Mouse (Mus musculus) 416B (cell line): ENCODE measurements around the gene Rbm14.

Source experiments
- DNase-seq: peaks from one replicate; pipeline ENCODE4 v3.0.0; 2011; ENCODE audit warnings: low read depth

Gene Rbm14

DNA sequence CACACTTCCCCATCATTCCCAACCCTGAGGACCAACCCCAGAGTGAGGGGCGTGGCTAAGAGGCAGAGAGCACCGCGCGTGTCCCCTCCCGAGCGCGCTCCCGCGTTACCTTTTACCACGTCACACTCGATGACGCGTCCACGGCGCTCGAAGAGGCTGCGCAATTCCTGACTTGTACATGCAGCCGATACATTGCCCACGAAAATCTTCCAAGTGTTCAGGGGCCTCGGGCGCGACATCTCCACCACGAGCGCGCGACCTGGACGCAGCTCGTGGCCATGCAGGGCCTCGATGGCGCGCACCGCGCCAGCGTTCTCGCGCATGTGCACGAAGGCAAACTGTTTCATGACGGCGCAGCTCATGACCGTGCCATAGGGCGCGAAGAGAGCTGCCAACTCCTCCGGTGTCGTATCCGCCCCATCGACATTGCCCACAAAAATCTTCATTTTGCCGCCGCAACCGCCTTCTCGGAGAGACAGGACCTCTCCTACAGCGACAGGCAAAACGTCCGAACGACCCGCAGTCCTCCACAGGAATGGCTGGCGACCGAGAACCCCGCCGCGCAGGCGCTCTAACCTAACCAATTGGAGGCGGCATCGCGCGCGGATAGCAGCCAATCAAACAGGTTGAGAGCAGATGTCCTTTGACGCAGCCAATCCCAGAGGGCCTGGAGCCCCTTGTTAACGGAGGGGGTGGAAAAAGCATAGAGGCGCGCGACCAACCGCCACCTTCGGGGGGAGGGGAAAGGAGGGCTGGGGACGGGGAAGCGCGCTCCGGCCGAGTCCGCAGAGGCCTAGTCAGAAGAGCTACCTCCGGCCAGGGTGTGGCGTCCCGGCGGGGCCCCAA lies at the start of gene Rbm14, which contains the start of gene Gm21992:
Rbm14 (minus strand) TSS at position 572 of the 846 bp plus-strand sequence.
Gm21992 (minus strand) TSS at position 550 of the 846 bp plus-strand sequence.
- DNase-seq, result peak; percentile 99

DNA sequence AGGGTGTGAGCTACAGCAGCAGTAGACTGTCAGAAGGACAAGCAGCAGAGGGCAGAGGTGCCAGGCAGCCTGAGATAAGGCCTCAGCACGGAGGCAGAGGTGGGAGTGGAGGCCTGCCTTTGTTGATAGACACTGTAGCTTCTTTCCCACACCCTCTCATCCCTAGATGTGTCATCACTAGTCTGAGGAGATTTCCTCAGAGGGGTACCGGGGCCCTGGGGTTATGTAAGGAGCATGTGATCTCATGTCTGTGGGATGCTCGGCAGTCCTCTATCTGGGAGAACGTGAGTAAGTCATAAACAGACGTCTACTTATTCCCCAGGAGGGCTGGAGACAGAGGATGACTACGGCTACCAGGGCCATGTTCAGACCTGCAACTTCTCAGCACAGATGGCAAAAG lies 47.6 kb upstream of the Rbm14 start:
- no peak for DNase-seq

DNA sequence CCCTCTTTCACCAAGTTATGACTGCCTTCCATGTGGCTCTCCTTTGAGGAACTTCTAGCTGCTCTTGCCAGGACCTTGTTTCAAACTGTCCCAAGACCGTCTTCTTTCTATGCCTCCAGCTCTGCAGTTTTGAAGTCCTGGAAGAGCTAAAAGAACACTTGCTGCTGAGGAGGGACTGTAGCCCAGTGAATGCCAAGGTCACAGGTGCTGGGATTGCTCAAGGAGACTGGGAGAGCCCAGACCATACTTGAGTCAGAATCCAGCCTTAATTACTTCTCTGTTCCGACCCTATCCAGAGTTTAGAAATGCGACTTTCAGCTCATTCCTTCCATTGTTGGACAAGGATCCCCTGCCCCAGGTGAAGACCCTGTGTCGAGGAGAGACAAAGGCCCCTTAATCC lies 44.5 kb upstream of the Rbm14 start:
- DNase-seq, result no peak

DNA sequence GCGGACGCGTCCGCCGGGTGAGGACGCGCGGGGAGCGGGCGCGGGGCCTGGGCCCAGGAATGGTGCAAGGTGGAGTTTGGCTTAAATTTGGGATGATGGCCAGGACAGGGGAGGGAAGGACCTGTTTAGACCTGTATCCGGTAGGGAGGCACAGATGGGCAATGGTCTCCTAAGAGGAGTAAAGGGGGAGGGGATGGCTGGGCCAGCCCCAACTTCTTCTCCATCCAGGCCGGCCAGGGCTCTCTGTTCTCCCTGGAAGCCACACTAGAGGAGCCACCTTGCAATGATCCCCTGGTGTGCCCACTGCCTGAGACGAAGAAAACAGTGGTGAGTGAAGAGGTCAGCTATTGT lies 44.0 kb upstream of the Rbm14 start:
- no peak for DNase-seq

DNA sequence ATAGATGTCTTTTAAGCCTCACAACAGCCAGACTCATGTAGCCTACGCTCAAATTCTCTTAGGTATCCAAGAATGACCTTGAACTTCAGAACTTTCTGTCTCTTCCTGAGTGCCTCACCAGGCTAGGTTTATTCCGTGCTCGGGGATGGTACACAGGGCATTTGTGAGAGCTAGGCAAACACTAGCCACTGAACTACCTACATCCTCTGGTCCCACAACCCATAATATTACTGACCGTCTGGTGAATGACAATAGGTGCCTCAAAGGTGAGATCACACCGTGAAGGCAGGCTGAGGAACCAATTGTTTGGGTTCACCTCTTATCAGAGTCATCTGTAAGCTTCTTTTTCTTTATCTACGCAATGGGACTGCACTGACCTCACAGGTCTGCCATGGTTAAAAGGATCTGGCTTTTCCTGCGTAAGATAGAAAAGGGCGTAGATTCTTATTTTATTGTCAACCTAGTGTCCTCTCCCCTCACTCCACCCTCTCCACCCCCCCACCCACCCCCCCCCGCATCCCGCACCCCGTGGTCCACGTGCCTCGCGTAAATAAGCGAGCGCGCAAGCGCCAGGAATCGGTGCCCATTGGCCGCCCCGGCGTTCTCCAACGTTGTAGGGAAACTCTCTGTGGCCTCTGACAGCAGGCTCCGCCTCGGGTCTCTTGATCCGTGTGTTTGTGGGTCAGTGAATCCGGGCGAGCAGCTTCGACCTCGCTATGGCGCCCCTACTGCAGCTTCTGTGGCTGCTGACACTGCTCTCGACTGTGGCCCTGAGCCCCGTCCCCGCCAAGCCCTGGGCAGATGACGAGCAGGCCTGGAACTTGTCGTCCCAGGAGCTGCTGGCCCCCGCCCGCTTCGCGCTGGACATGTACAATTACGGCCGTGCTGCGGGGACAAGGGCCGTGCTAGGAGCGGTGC lies 43.4 kb upstream of the Rbm14 start, which contains the start of gene Ctsf:
Ctsf (plus strand) TSS at position 579 of the 918 bp plus-strand sequence.
- no peak for DNase-seq

DNA sequence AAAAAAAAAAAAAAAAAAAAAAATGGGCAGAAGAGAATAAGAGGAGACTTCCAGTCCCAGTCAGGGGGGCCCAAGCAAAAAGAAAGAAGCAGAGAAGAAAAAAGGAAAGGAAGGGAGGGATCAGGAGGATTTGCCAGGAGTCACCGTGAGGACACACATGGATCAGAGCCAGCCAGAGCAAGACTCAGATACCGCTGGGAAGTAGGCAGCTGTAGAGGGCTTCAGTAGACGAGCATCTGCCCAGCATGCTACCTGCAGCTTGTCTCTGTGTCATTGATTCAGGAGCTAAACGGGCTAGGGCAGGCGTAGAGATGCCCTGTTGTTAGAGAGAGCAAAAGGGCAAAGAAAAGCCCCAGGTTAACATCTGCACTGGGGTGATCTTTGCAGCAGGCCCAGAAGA lies 38.8 kb upstream of the Rbm14 start:
- no peak for DNase-seq

DNA sequence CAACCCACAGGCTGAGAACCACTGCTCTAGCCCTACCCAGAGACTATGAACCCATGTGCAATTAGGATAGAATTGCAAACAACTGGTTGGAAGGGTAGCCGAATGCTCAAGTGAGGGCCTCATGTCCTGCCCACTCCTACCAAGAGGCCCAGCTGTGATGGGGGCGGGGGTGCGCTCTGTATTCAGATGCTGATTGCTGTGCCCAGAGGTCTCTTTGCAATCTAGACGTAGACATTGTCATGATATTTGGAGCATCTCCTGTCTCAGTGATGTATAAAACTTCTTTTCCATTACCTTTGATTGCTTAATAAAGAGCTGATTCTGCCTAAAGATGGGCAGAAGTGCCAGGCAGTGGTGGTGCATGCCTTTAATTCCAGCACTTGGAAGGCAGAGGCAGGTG lies 38.4 kb upstream of the Rbm14 start:
- no peak for DNase-seq

DNA sequence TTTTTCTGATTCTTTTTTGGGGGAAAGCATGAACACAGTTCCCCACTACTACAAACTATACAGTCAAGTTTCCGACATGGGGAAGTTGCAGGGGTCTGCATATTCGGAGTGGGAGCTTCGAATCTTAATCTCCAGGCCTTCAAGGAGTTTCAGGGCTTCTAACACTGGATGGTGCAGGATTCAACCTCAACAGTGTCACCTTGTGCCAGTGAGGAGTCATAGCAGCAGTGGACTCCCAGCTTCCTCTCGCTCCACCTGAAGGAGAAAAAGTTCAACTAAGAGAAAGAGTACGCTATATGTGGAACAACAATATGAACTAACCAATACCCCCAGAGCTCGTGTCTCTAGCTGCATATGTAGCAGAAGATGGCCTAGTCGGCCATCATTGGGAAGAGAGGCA lies 36.1 kb upstream of the Rbm14 start:
- peak; percentile 63 for DNase-seq

DNA sequence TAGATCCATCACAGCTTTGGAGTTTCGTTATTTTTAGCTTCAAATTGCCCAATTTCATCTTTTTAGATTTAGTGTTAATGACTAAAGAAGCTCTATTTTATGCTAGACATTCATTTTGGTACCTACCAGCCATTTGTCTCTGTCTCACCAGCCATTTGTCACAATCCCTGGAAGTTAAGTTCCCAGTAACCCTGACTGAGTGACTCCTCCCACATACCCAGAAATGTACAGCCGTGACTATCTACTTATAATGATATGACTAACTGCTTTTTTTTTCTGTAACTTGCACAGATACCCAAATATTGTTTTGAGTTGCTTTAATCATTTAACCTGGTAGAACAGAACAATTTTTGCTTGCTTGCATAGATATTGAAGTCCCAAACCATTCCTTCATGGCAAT lies 34.4 kb upstream of the Rbm14 start:
- no peak for DNase-seq

DNA sequence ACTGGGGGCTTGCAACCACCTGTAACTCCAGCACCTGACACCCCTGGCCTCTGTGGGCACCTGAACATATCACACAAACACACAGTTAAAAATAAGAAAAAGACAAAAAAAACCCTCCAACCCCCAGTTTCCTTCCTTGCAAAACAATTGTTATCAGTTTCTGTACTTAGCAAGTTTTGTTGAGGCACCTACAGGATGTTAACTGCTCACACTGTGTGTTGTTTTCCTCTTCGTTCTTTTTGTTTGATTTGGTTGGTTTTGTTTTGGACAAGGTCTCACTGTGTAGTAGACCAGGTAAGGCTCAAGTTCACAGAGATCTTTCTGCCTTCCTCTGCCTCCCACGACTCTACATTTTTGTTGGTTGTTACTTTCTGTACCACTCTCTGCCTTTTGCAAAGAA lies 31.2 kb upstream of the Rbm14 start:
- DNase-seq, result no peak

DNA sequence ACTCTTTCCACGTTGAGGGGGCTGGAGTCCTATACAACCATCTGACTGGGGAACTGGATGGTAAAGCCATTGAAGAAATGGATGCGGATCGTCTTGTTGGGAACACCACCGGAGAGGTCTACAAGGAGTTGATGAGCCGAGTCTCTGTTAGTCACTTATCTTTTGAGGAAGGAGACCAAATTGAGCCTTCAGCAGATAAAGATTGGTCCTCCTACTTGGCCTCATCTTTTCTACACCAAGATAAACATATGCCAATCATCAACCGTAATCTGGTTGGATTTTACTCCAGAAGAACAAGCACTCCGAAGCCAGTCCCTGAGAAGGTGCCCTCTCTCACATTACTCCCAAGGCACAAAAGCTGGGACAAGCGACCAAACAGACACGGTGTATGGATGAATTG lies 29.4 kb upstream of the Rbm14 start:
- DNase-seq, result no peak

DNA sequence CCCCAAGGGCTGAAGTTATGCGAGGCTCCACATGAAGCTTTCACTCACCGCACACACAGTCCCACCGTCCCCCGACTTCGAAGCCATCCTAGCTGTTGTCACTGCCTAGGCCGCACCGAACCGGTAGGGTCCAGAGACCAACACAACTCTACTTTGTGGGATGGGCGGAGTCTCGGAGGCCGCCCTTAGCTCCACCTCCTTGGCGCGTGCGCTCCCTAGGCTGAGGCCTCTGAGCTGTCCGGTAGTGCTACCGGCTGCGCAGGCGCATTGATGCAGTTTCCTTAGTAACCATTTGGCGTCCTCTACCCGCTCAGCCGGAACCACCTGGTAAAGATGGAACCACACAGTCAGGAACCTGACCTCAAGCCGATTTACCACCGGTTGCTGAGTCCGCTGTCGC lies 27.7 kb upstream of the Rbm14 start, which contains the start of the genes Ccs and Ccdc87:
Ccs (minus strand) TSS at position 184 of the 400 bp plus-strand sequence.
Ccdc87 (plus strand) TSS at position 218 of the 400 bp plus-strand sequence.
- peak; percentile 98 for DNase-seq

DNA sequence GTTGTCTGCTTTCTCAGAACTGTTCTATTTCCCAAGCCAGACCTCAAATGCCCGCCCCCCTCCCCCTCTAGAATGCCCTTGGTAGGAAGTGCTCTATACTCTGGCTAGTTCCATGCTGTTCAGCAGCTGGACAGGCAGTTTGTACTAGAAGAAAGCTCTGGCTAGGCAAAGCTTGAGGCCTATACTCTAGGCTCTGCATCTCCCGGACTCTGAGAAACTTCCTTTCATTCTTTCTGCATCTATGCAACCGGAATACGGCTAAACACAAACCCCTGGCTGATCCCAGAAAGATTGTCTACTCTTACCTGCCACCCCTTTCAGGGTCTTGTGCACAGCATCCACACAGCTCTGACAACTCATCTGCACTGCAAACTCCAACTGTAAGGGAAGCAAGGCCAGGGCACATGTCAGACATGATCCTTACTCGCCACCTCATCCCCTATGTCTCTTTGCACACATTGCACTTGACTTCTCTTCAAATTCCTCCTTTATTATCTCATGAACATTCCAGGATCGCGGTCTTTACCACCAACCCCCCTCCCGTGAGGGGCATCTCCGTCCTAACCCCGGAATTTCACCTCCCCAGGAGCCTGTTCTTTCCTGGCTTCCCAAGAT lies 27.2 kb upstream of the Rbm14 start:
- peak; percentile 46 for DNase-seq

DNA sequence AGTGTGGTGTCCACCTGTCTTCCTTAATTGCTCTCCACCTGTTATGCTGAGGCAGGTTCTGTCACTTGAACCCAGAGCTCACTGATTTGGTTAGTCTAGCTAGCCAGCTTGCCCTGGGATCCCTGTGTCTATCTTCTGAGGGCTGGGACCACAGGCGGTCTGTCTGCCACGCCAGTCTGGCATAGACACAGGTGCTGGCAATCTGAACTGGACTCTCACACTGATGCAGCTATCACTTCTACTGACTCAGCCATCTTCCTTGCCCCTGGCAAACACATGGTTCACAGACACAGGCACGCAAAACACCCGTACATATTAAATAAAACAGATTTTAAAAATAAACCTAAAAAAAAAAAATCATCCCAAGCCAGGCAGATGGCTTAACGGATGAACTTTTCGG lies 25.6 kb upstream of the Rbm14 start:
- DNase-seq, result no peak

DNA sequence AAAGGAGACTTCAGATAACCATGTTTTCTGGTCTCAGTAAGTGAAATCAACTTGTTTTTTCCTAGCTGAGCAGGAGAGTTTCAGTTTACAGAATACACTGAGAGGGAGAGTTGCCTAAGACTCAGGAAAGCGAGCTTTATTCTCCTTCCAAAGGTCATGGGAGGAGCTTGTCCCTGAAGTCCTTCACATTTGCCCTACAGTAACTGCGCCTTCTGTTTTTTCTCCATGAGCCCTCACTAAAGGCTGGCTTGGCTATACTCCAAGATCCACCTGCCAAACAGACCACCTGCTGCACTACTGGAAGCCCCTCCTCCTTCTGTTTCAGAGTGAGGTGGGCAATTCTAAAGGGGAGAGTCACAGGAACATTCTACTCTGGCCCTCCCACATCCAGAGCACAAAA lies 24.7 kb upstream of the Rbm14 start:
- DNase-seq, result no peak

DNA sequence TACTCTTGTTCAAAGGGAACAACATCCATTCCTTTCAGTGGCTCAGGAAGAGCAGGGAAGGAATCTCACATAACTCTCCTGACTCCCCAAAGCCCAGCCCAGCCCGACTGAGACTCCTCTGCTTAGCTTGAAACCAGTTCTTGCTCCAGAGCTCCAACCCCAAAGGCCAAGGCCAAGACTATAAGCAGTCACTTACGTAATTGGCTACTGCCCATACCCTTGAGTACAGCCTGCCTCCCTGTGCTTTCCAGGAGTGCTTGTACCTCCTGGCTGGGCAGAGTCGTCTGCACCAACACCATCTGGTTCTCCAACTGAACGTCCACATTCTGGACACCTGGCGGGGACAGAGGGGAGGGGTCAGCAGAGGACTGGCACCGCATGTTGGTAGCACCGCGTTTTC lies 22.5 kb upstream of the Rbm14 start:
- no peak for DNase-seq

DNA sequence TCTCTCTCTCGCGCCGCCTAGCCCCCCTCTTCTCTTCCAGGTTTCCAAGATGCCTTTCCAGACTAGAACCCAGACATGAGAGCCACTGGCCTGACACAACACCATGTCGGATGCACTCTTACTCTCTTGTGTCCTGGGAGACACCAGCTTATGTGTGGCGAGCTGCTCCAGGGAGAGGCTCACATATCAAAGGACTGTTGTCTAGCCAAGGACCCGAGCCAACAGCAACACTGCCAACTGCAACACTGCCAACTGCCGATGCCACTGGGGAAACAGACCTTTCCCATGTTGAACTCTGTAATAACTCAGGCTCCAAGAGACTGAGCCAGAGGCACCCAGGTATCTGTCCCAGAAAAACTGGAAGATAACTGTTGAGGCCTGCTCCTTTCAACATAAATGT lies 17.7 kb upstream of the Rbm14 start:
- DNase-seq, result no peak

DNA sequence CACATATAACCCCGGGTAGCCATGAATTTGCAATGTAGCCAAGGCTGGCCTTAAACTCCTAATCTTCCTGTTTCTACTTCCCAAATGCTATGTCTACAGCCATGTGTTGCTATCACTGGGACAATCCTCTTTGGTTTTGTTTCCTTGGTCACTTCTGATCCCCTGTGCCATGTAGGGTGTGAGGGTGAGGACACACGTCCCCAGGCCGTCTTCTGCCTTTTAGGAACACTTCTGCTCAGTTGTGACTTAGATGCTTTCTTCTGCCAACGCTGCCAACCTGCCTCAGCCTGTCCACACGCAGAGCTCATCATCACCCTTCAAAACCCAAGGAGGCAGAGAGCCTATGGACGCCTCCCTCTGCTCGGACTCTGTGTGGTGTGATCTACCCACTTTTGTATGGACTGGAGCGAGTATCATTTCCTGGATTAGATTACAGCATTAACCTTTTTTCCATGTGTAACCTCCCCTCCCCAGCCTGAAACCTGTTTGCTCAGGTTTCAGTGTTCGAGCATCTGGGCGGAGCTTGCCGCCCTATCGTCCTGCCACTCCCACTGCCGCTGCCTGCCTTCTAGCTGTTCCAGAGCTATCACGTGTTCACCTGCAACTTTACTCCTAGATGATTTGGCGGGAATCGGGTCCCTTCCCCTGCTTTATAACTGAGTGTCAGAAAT lies 17.1 kb upstream of the Rbm14 start:
- no peak for DNase-seq

DNA sequence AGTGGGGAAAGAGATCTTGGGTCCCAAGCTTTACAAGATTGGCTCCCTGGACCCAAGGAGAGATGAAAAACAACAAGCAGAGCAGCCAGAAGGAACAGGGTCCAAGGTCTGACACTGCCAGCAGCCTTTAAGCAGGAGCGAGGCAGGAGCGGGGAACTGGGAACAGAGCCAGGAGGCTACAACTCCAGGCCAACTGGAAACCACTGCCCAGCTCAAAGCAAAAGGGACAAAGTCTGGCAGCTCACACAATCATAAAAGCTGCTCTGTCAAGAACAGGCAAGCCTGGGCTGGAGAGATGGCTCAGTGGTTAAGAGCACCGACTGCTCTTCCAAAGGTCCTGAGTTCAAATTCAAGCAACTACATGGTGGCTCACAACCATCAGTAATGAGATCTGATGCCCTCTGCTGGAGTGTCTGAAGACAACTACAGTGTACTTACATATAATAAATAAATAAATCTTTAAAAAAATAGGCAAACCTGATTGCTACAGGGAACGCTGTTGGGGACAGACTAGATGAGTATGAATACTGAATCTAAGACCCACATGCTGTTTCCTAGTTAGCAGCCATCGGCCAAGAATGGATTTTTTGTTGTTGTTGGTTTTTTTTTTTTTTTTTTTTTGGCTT lies 9.4 kb upstream of the Rbm14 start:
- DNase-seq, result peak; percentile 22

DNA sequence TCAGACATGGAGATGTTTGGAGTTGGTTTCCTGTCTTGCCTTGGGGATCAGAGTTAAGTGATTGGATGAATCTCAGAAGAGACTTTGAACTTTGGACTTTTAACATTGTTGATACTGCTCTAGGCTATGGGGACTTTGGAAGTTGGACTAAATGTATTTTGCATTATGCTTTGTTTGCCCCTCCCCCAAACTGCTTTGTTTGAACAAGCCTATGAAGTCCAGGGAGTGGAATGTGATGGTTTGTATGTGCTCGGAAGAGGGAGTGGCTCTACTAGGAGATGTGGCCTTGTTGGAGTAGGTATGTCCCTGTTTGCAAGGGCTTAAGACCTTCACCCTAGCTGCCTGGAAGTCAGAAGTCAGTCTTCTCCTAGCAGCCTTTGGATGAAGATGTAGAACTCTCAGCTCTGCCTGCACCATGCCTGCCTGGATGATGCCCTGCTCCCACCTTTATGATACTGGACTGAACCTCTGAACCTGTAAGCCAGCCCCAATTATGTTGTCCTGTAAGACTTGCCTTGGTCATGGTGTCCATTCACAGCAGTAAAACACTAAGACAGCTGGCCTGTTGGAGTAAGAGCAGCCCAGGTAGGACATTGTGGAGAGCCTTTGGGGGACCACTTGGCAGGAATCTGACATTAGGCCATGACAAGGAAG lies 5.9 kb upstream of the Rbm14 start:
- no peak for DNase-seq

DNA sequence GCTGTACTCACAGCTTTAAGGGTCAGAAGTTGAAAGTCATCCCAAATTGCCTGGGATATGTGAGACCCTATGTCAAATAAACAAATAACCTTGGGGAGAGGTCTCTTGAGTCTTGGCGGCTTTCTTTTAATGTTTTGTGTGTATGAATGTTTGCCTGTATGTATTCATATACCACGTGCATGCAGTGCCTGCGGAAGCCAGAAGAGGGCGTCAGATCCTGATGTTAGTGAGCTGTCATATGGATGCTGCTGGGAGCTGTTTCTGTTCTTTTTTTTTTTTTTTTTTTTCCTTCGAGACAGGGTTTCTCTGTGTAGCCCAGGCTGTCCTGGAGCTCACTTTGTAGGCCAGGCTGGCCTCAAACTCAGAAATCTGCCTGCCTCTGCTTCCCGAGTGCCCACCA lies 1.6 kb upstream of the Rbm14 start:
- DNase-seq, result peak; percentile 62
